Mouse (Mus musculus): ENCODE data around the gene Pvalb.

Pvalb gene

DNA sequence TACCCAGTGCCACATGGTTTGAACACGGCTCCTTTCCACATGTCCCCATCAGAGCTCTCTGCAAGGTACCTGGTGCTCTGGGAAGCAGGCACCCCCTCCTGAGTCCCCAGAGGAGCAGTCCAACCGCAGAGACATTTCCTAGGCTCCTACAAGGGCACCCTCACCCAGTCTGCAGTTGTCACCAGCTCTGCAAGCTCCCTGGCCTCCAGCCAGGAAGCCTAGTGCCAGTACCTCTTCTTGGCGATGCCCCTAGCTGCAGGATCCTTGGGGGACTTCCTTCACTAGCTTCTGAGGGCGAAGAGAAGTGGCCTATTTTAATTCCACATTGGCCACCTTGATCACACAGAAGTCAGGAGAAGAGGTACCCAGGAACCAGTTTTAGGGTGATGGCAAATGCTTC, 48.4 kb downstream of the Pvalb start:
- no peak for DNase-seq

GRCm38 (mm10) chr15:78157330-78157729, 48.9 kb downstream of the Pvalb start:
- no peak for DNase-seq

- no peak for DNase-seq
Measured at GRCm38 (mm10) chr15:78155421-78155820, 50.8 kb downstream of the Pvalb start.

GRCm38 (mm10) chr15:78153045-78153775, 53.0 kb downstream of the Pvalb start:
- peak; percentile 77 for DNase-seq

- DNase-seq, result no peak
Measured at GRCm38 (mm10) chr15:78148565-78148964, 57.6 kb downstream of the Pvalb start.
